Mouse (Mus musculus): ENCODE measurements at regions not wholly inside any gene's neighbourhood (a gene's known extent, or its start where the extent isn't known, plus 50 kb on each side); places are given as distances from the start of the nearest gene placed in this dataset.

DNA sequence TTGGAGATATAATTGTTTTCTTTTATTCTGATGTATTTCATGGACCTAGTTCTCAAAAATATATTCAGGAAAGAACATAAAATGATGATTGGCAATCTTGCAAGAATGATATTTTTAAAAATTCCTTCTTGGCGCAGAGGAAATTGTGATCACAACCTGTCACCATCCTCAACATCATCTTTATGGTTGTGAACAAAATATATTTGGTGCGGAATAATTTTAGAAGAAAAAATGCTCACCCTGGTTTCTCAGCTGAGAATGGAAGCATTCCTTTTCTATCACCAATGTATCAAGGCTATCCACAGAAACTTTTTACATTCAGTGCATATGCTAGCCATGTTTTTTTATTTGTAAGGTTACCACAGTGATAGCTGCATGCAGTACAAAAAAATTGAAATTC, 123.1 kb downstream of the Gnat3 start:
- no peak for TF ChIP-seq CTCF (IDR thresholded peaks at IDR 0.05; ENCODE audit: low read depth, low read length)
- no peak for TF ChIP-seq GATA1 (IDR thresholded peaks at IDR 0.05; ENCODE audit: borderline replicate concordance, low read length)
- no peak for TF ChIP-seq TAL1 (conservative IDR thresholded peaks at IDR 0.05; ENCODE audit: low read depth, low read length)
